Mouse (Mus musculus): Measurements from ENCODE around the gene Avpr1a. TPM values are rescaled to one million over a fixed set of nuclear protein-coding genes. Genes with fewer than 3 reads are reported as not detected.

Gene Avpr1a
- polyA plus RNA-seq, 1 experiment from 2014 or later: 0.25 TPM

- 20% methylated on average over 2 of the region's 2 CpGs for WGBS
- peaks cover 29% of the 10 kb centered on the region for H3K4me1 ChIP-seq
- no peaks in the 10 kb centered on the region for H3K36me3 ChIP-seq
- H3K27me3 ChIP-seq (ENCODE audit: low read depth, poor library complexity, severe bottlenecking): no peaks in the 10 kb centered on the region
- H3K4me3 ChIP-seq: no peak overlapping the region
- H3K9me3 ChIP-seq (replicated peaks): no peaks in the 10 kb centered on the region
- no peak for DNase-seq (ENCODE audit: low spot score)
- H3K27ac ChIP-seq (replicated peaks): no peak overlapping the region; the same call in 1 of the 2 replicates
These were observed 50.3 kb downstream of the Avpr1a start for GRCm38 (mm10) chr10:122498551-122498950.

- 20% methylated on average over 6 of the region's 6 CpGs for WGBS
- Histone ChIP-seq H3K36me3 (no peaks in the 10 kb centered on the region), H3K27me3 (ENCODE audit: low read depth, poor library complexity, severe bottlenecking) (no peaks in the 10 kb centered on the region), H3K4me1 (peaks cover 29% of the 10 kb centered on the region), H3K9me3 (replicated peaks) (no peaks in the 10 kb centered on the region), H3K4me3 (no peak overlapping the region), H3K27ac (replicated peaks) (no peak overlapping the region; the same call in 1 of the 2 replicates)
- no peak for DNase-seq (ENCODE audit: low spot score)
These were observed 51.0 kb downstream of the Avpr1a start for GRCm38 (mm10) chr10:122499306-122499705.

Other genes with a start within 250 kb of the Avpr1a start
- 3.3 and 4.2 TPM in 2 replicates for gene Ppm1h, start 230.3 kb downstream of the Avpr1a start, polyA plus RNA-seq (2016; fragmentation: Nextera tagmentation; extraction: Ambion mirVana)